Mouse (Mus musculus) midbrain, embryonic 13.5 days (tissue): Measurements from ENCODE around the gene Psme1. TPM values are rescaled to one million over a fixed set of nuclear protein-coding genes. Genes with fewer than 3 reads are reported as not detected.

Source experiments
- ATAC-seq: fragments of 200-750 bp; cut with Nextera tagmentation; 2 replicates; pipeline ENCODE4 v1.8.0; 2017; ENCODE audit warnings: mild to moderate bottlenecking, moderate TSS enrichment, moderate library complexity
- H3K27ac ChIP-seq: fragments of 300-500 bp; sonication (generic); 2 replicates; pipeline ENCODE4 v1.5.1; 2015; ENCODE audit warnings: inconsistent platforms, mild to moderate bottlenecking, moderate library complexity
- H3K27me3 ChIP-seq: fragments of 300-500 bp; sonication (generic); 2 replicates; pipeline ENCODE4 v1.6.1; 2015; ENCODE audit warnings: mild to moderate bottlenecking, inconsistent platforms
- H3K36me3 ChIP-seq: fragments of 300-500 bp; sonication (generic); 2 replicates; pipeline ENCODE4 v1.6.1; 2015; ENCODE audit warnings: mild to moderate bottlenecking, inconsistent platforms
- H3K4me1 ChIP-seq: fragments of 300-500 bp; sonication (generic); replicated peaks from 2 replicates; pipeline ENCODE4 v1.6.1; 2015; ENCODE audit warnings: inconsistent platforms
- H3K4me2 ChIP-seq: fragments of 300-500 bp; sonication (generic); replicated peaks from 2 replicates; pipeline ENCODE4 v1.6.1; 2015; ENCODE audit warnings: moderate library complexity, mild to moderate bottlenecking, inconsistent platforms
- H3K4me3 ChIP-seq: fragments of 300-500 bp; sonication (generic); replicated peaks from 2 replicates; pipeline ENCODE4 v1.5.1; 2015; ENCODE audit warnings: mild to moderate bottlenecking, inconsistent platforms
- H3K9ac ChIP-seq: fragments of 300-500 bp; sonication (generic); replicated peaks from 2 replicates; pipeline ENCODE4 v1.6.1; 2015; ENCODE audit warnings: mild to moderate bottlenecking, inconsistent platforms
- H3K9me3 ChIP-seq: fragments of 300-500 bp; sonication (generic); 2 replicates; pipeline ENCODE4 v1.6.1; 2016; ENCODE audit warnings: mild to moderate bottlenecking, inconsistent platforms
- WGBS: fragments of 180-500 bp; shearing (Covaris S2); methylation state at CpG from one replicate; pipeline ENCODE4 v1.1.7; 2015; 5-methylcytosine and 5-hydroxymethylcytosine counted together
- polyA plus RNA-seq: library from polyadenylated mRNA; unstranded; fragments of >200 nt; fragmentation: Nextera tagmentation; extraction: Ambion mirVana; gene quantifications from 2 replicates; pipeline ENCODE4 v1.2.1, GENCODE M21; 2015

The Psme1 gene
- 176 TPM in 2 replicates for polyA plus RNA-seq

GRCm38 (mm10) chr14:55577871-55578667 lies at the start of gene Psme1:
TSS of gene Psme1 (plus strand) at chr14:55578123.
- H3K4me2 ChIP-seq = peak within 1 kb of the TSS; percentile 88
- peaks cover 21% of the 10 kb centered on the region for H3K36me3 ChIP-seq
- no peaks in the 10 kb centered on the region for H3K27me3 ChIP-seq
- H3K9ac ChIP-seq = peak within 1 kb of the TSS; percentile 81
- peaks cover 20% of the 10 kb centered on the region for H3K4me1 ChIP-seq
- H3K9me3 ChIP-seq = no peaks in the 10 kb centered on the region
- under 1% methylated on average over 31 of the region's 32 CpGs for WGBS
- ATAC-seq = peak; percentile 94
- peak within 1 kb of the TSS; percentile 86 for H3K27ac ChIP-seq
- peak within 1 kb of the TSS; percentile 53 for H3K4me3 ChIP-seq

- WGBS = 60% methylated on average over 6 of the region's 6 CpGs
- no peaks in the 10 kb centered on the region for H3K9me3 ChIP-seq
- no peak overlapping the region for H3K4me2 ChIP-seq
- no peaks in the 10 kb centered on the region for H3K27me3 ChIP-seq
- H3K9ac ChIP-seq = no peak overlapping the region
- peaks cover 17% of the 10 kb centered on the region for H3K4me1 ChIP-seq
- H3K27ac ChIP-seq = no peak overlapping the region
- ATAC-seq = no peak
- no peaks in the 10 kb centered on the region for H3K36me3 ChIP-seq
- no peak overlapping the region for H3K4me3 ChIP-seq
Observed at GRCm38 (mm10) chr14:55536116-55536745, 41.7 kb upstream of the Psme1 start.

- Histone ChIP-seq H3K9me3 (no peaks in the 10 kb centered on the region), H3K9ac (peak within 1 kb of the TSS; percentile 86), H3K27ac (peak within 1 kb of the TSS; percentile 87), H3K4me1 (peaks cover 26% of the 10 kb centered on the region), H3K4me2 (peak within 1 kb of the TSS; percentile 89), H3K4me3 (peak within 1 kb of the TSS; percentile 58), H3K27me3 (no peaks in the 10 kb centered on the region), H3K36me3 (peaks cover 12% of the 10 kb centered on the region)
- peak; percentile 85 for ATAC-seq
- WGBS = under 1% methylated on average over 32 of the region's 32 CpGs
Observed at GRCm38 (mm10) chr14:55540067-55540786, 37.7 kb upstream of the Psme1 start, which contains the start of gene Pck2. TSS of gene Pck2 (plus strand) at chr14:55540266.

GRCm38 (mm10) chr14:55540787-55541321 lies 37.1 kb upstream of the Psme1 start:
- H3K4me1 ChIP-seq = peaks cover 26% of the 10 kb centered on the region
- peak overlapping the region; percentile 89 for H3K4me2 ChIP-seq
- peak overlapping the region; percentile 58 for H3K4me3 ChIP-seq
- peaks cover 16% of the 10 kb centered on the region for H3K36me3 ChIP-seq
- peak overlapping the region; percentile 87 for H3K27ac ChIP-seq
- no peaks in the 10 kb centered on the region for H3K9me3 ChIP-seq
- ATAC-seq = peak; percentile 65
- H3K27me3 ChIP-seq = no peaks in the 10 kb centered on the region
- 4% methylated on average over 10 of the region's 10 CpGs for WGBS
- H3K9ac ChIP-seq = peak overlapping the region; percentile 86

GRCm38 (mm10) chr14:55542268-55542667 lies 35.7 kb upstream of the Psme1 start:
- Histone ChIP-seq H3K27ac (no peak overlapping the region), H3K4me1 (peaks cover 26% of the 10 kb centered on the region), H3K4me3 (no peak overlapping the region), H3K27me3 (no peaks in the 10 kb centered on the region), H3K9me3 (no peaks in the 10 kb centered on the region), H3K4me2 (no peak overlapping the region), H3K36me3 (peaks cover 26% of the 10 kb centered on the region), H3K9ac (no peak overlapping the region)
- no peak for ATAC-seq
- WGBS = 97% methylated on average over 12 of the region's 12 CpGs

- Histone ChIP-seq H3K9ac (peak overlapping the region; percentile 8; the same call in 1 of the 2 replicates), H3K27ac (no peak overlapping the region), H3K4me2 (no peak overlapping the region), H3K4me1 (peaks cover 26% of the 10 kb centered on the region), H3K27me3 (no peaks in the 10 kb centered on the region), H3K9me3 (no peaks in the 10 kb centered on the region), H3K4me3 (no peak overlapping the region), H3K36me3 (peaks cover 44% of the 10 kb centered on the region)
- no peak for ATAC-seq
- 84% methylated on average over 9 of the region's 9 CpGs for WGBS
Observed at GRCm38 (mm10) chr14:55544334-55544733, 33.6 kb upstream of the Psme1 start.

GRCm38 (mm10) chr14:55550191-55550590 lies 27.7 kb upstream of the Psme1 start:
- Histone ChIP-seq H3K4me2 (no peak overlapping the region), H3K27ac (no peak overlapping the region), H3K9ac (no peak overlapping the region), H3K27me3 (no peaks in the 10 kb centered on the region), H3K4me3 (no peak overlapping the region), H3K36me3 (peaks cover 32% of the 10 kb centered on the region), H3K4me1 (no peaks in the 10 kb centered on the region), H3K9me3 (no peaks in the 10 kb centered on the region)
- ATAC-seq = no peak
- 85% methylated on average over 6 of the region's 6 CpGs for WGBS

GRCm38 (mm10) chr14:55551347-55551746 lies 26.6 kb upstream of the Psme1 start:
- 69% methylated on average over 5 of the region's 5 CpGs for WGBS
- no peak overlapping the region for H3K27ac ChIP-seq
- no peak for ATAC-seq
- no peak overlapping the region for H3K4me3 ChIP-seq
- H3K4me1 ChIP-seq = no peaks in the 10 kb centered on the region
- H3K36me3 ChIP-seq = peaks cover 24% of the 10 kb centered on the region
- no peaks in the 10 kb centered on the region for H3K9me3 ChIP-seq
- H3K9ac ChIP-seq = no peak overlapping the region
- H3K4me2 ChIP-seq = no peak overlapping the region
- no peaks in the 10 kb centered on the region for H3K27me3 ChIP-seq

- ATAC-seq = no peak
- no peak overlapping the region for H3K27ac ChIP-seq
- H3K9ac ChIP-seq = no peak overlapping the region
Observed at GRCm38 (mm10) chr14:55551794-55552193, 26.1 kb upstream of the Psme1 start.

GRCm38 (mm10) chr14:55554635-55555034 lies 23.3 kb upstream of the Psme1 start:
- ATAC-seq = no peak
- peaks cover 7% of the 10 kb centered on the region for H3K4me1 ChIP-seq
- H3K4me2 ChIP-seq = no peak overlapping the region
- H3K27me3 ChIP-seq = no peaks in the 10 kb centered on the region
- no peak overlapping the region for H3K9ac ChIP-seq
- no peaks in the 10 kb centered on the region for H3K9me3 ChIP-seq
- no peak overlapping the region for H3K27ac ChIP-seq
- H3K36me3 ChIP-seq = no peaks in the 10 kb centered on the region
- no peak overlapping the region for H3K4me3 ChIP-seq

More at GRCm38 (mm10) chr14:55551794-55552193, 26.1 kb upstream of the Psme1 start:
- 92% methylated on average over 8 of the region's 8 CpGs for WGBS
- H3K9me3 ChIP-seq = no peaks in the 10 kb centered on the region
- H3K4me1 ChIP-seq = no peaks in the 10 kb centered on the region
- no peak overlapping the region for H3K4me3 ChIP-seq
- H3K27me3 ChIP-seq = no peaks in the 10 kb centered on the region
- H3K36me3 ChIP-seq = peaks cover 22% of the 10 kb centered on the region
- H3K4me2 ChIP-seq = no peak overlapping the region

GRCm38 (mm10) chr14:55555788-55556187 lies 22.1 kb upstream of the Psme1 start:
- Histone ChIP-seq H3K9ac (no peak overlapping the region), H3K27ac (no peak overlapping the region), H3K4me2 (no peak overlapping the region), H3K4me3 (no peak overlapping the region), H3K27me3 (no peaks in the 10 kb centered on the region), H3K4me1 (peaks cover 7% of the 10 kb centered on the region), H3K9me3 (no peaks in the 10 kb centered on the region), H3K36me3 (no peaks in the 10 kb centered on the region)
- WGBS = 81% methylated on average over 3 of the region's 3 CpGs
- no peak for ATAC-seq

GRCm38 (mm10) chr14:55557003-55557402 lies 20.9 kb upstream of the Psme1 start:
- H3K36me3 ChIP-seq = no peaks in the 10 kb centered on the region
- H3K9ac ChIP-seq = no peak overlapping the region
- H3K4me3 ChIP-seq = no peak overlapping the region
- 29% methylated on average over 5 of the region's 5 CpGs for WGBS
- ATAC-seq = no peak
- H3K4me2 ChIP-seq = no peak overlapping the region
- no peaks in the 10 kb centered on the region for H3K9me3 ChIP-seq
- H3K4me1 ChIP-seq = peaks cover 18% of the 10 kb centered on the region
- H3K27ac ChIP-seq = no peak overlapping the region
- no peaks in the 10 kb centered on the region for H3K27me3 ChIP-seq
